Mouse (Mus musculus) liver, embryonic 14.5 days (tissue): ENCODE data around the gene Polr1d.

ENCODE experiments used
- CTCF ChIP-seq: IDR thresholded peaks from 2 replicates; pipeline ENCODE4 v1.5.1; 2016; ENCODE audit warnings: antibody characterized with exemption, low read depth, control low read depth
- EP300 ChIP-seq: IDR thresholded peaks from 2 replicates; pipeline ENCODE4 v1.6.1; 2016; ENCODE audit warnings: antibody characterized with exemption, low read depth

- TF ChIP-seq CTCF: no peak
- no peak for TF ChIP-seq EP300
These were observed 1.5 kb upstream of the Polr1d start for GRCm38 (mm10) chr5:147075103-147076025.
